Mouse (Mus musculus) cerebellum, adult 2 months (tissue): ENCODE results near the gene Stt3b.

Experiments used
- CTCF ChIP-seq: fragments of 200-500 bp; IDR thresholded peaks from 2 replicates; pipeline ENCODE4 v1.5.1; 2011; ENCODE audit warnings: low read depth, mild to moderate bottlenecking, control low read depth, low read length, moderate library complexity, borderline replicate concordance; ENCODE audit not compliant: insufficient read depth
- POLR2A ChIP-seq: fragments of 200-500 bp; IDR thresholded peaks from 2 replicates; pipeline ENCODE4 v1.6.1; 2011; ENCODE audit warnings: low read length, control low read depth, borderline replicate concordance; ENCODE audit not compliant: insufficient read depth

DNA sequence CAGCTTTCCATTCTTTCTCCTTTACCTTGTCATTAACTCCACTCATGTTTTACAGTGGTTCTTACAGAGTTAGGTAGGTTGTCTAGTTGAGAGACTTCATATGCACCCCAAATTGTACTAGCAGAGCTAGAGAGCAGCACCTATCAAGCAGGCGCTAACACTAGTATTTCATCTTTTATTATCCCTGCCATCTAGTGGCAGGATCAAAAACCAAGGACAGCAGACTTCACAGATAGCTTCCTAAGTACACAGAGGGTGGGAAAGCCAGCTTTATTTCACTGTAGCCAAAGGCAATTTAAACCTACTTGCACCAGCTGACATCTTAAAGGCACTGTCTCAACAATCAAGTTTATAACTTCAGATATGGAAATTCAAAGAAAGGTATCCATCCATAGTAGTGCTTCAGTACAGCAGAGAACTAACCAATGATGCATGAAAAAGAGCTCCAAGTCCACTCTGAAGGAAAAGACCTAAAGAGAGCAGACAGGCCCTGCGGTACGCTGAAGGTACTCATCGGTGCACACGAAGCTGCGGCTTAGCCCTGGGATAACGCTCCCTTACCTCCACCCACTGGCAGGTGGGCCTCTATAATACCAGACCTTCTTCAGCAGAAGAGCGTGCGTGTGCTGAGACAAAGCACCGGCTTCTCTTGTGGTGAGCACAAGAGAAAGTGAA is 16.2 kb downstream of the Stt3b start:
- TF ChIP-seq POLR2A (no peak), CTCF (no peak)
